Mouse (Mus musculus): Measurements from ENCODE around the gene Arl2. TPM values are rescaled to one million over a fixed set of nuclear protein-coding genes. Genes with fewer than 3 reads are reported as not detected.

Arl2 gene
- polyA plus RNA-seq, 1 experiment, result 109 TPM

GRCm38 (mm10) chr19:6101186-6101585 lies 40.2 kb downstream of the Arl2 start:
- DNase-seq (ENCODE audit: low read depth), result no peak
- TF ChIP-seq CTCF (IDR thresholded peaks at IDR 0.05; ENCODE audit: borderline replicate concordance, extremely low read depth, insufficient read depth, insufficient read length), result no peak
- TF ChIP-seq POLR2A (IDR thresholded peaks at IDR 0.05; ENCODE audit: borderline replicate concordance, extremely low read depth, insufficient read depth, insufficient read length, poor library complexity, severe bottlenecking), result no peak

GRCm38 (mm10) chr19:6097847-6098246 lies 43.5 kb downstream of the Arl2 start:
- no peak for TF ChIP-seq CTCF (IDR thresholded peaks at IDR 0.05; ENCODE audit: borderline replicate concordance, extremely low read depth, insufficient read depth, insufficient read length)
- TF ChIP-seq POLR2A (IDR thresholded peaks at IDR 0.05; ENCODE audit: borderline replicate concordance, extremely low read depth, insufficient read depth, insufficient read length, poor library complexity, severe bottlenecking), result no peak
- DNase-seq (ENCODE audit: low read depth), result no peak

GRCm38 (mm10) chr19:6094119-6094518 lies 47.2 kb downstream of the Arl2 start, which contains the start of gene AC131692.1:
AC131692.1 (plus strand) TSS chr19:6094419.
- TF ChIP-seq CTCF (IDR thresholded peaks at IDR 0.05; ENCODE audit: borderline replicate concordance, extremely low read depth, insufficient read depth, insufficient read length) (no peak), POLR2A (IDR thresholded peaks at IDR 0.05; ENCODE audit: borderline replicate concordance, extremely low read depth, insufficient read depth, insufficient read length, poor library complexity, severe bottlenecking) (no peak)
- DNase-seq (ENCODE audit: low read depth), result no peak

- no peak for DNase-seq (ENCODE audit: low read depth)
- TF ChIP-seq CTCF (IDR thresholded peaks at IDR 0.05; ENCODE audit: borderline replicate concordance, extremely low read depth, insufficient read depth, insufficient read length) (no peak), POLR2A (IDR thresholded peaks at IDR 0.05; ENCODE audit: borderline replicate concordance, extremely low read depth, insufficient read depth, insufficient read length, poor library complexity, severe bottlenecking) (no peak)
These were observed 52.5 kb downstream of the Arl2 start for GRCm38 (mm10) chr19:6088841-6089240.

- TF ChIP-seq POLR2A (IDR thresholded peaks at IDR 0.05; ENCODE audit: borderline replicate concordance, extremely low read depth, insufficient read depth, insufficient read length, poor library complexity, severe bottlenecking) (no peak), CTCF (IDR thresholded peaks at IDR 0.05; ENCODE audit: borderline replicate concordance, extremely low read depth, insufficient read depth, insufficient read length) (no peak)
- DNase-seq (ENCODE audit: low read depth), result peak; percentile 82
These were observed 55.9 kb downstream of the Arl2 start for GRCm38 (mm10) chr19:6085417-6085879.

DNA sequence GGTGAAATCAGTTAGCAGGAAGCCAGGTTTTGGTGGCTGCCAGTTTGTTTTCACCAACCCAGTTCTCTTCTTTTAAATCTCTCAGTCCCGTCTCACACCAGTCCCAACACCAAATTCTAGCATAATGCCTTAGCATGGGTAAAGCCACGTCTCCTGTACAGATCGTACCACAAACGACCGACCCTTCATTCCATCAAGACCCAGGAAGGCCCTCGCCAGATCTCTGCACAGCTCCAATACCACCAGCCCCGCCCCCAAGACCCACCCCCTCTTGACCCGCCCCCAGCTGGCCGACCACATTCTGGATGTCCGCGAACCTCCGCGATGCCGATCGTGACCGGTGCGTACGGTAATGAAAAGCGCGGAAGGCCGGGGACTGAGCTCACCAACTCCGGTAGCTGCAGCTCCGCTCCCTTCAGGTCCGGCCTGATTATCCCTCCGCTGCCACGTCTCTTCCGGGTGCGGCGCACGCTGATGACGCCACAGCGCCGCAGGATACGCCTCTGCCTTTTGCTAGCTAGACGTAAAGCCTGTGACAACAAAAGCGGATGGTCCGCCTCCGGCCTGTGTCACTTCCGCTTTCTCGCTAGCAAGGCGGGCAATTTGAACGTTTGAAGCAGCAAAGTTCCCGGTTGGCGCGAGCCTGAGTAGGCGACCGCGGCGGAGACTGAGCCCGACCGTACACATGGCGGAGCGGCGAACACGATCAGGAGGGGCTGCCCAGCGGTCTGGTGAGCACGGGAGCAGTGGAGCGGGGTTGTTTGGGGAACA lies 56.7 kb downstream of the Arl2 start, which contains the start of the genes Zfpl1 and Cdca5:
Gene Zfpl1 (minus strand): TSS at position 479 of the 771 bp plus-strand sequence.
Gene Cdca5 (plus strand): TSS at position 506 of the 771 bp plus-strand sequence.
- TF ChIP-seq CTCF (IDR thresholded peaks at IDR 0.05; ENCODE audit: borderline replicate concordance, extremely low read depth, insufficient read depth, insufficient read length) (no peak), POLR2A (IDR thresholded peaks at IDR 0.05; ENCODE audit: borderline replicate concordance, extremely low read depth, insufficient read depth, insufficient read length, poor library complexity, severe bottlenecking) (peak; percentile 51; the same call in 1 of the 2 replicates)
- peak; percentile 99 for DNase-seq (ENCODE audit: low read depth)

Other genes with a start within 250 kb of the Arl2 start
- gene Tigd3, start 247.4 kb downstream of the Arl2 start, polyA plus RNA-seq (2012; rRNA removed), result 15.2 and 15.5 TPM in 2 replicates
- gene Dpf2, start 228.5 kb downstream of the Arl2 start, polyA plus RNA-seq (2012; rRNA removed), result 180 and 231 TPM in 2 replicates
- 11.7 and 13.7 TPM in 2 replicates for gene Cdc42ep2, start 216.7 kb downstream of the Arl2 start, polyA plus RNA-seq (2012; rRNA removed)
- 33.8 and 56.9 TPM in 2 replicates for gene Pola2, start 177.3 kb downstream of the Arl2 start, polyA plus RNA-seq (2012; rRNA removed)
- gene Slc22a20, start 155.4 kb downstream of the Arl2 start, polyA plus RNA-seq (2012; rRNA removed), result not detected in 2 replicates
- 5.2 and 7.6 TPM in 2 replicates for gene Capn1, start 125.7 kb downstream of the Arl2 start, polyA plus RNA-seq (2012; rRNA removed)
- gene Syvn1, start 95.0 kb downstream of the Arl2 start, polyA plus RNA-seq (2012; rRNA removed), result 24.6 and 38.8 TPM in 2 replicates
- gene Mrpl49, start 83.8 kb downstream of the Arl2 start, polyA plus RNA-seq (2012; rRNA removed), result 46.3 and 50.4 TPM in 2 replicates
- 1,255 and 1,497 TPM in 2 replicates for gene Fau, start 83.7 kb downstream of the Arl2 start, polyA plus RNA-seq (2012; rRNA removed)
- gene Znhit2, start 80.4 kb downstream of the Arl2 start, polyA plus RNA-seq (2012; rRNA removed), result 36.0 and 46.5 TPM in 2 replicates
- gene Tm7sf2, start 73.2 kb downstream of the Arl2 start, polyA plus RNA-seq (2012; rRNA removed), result 76.1 and 100 TPM in 2 replicates
- gene Vps51, start 64.3 kb downstream of the Arl2 start, polyA plus RNA-seq (2012; rRNA removed), result 95.4 and 109 TPM in 2 replicates
- gene Tmem262, start 61.5 kb downstream of the Arl2 start, polyA plus RNA-seq (2012; rRNA removed), result not detected in 2 replicates
- 2.5 and 3.1 TPM in 2 replicates for gene Gm28374, start 59.3 kb downstream of the Arl2 start, polyA plus RNA-seq (2012; rRNA removed)
- gene Zfpl1, start 56.6 kb downstream of the Arl2 start, polyA plus RNA-seq (2012; rRNA removed), result 103 and 127 TPM in 2 replicates
- 9.7 and 16.3 TPM in 2 replicates for gene Cdca5, start 56.6 kb downstream of the Arl2 start, polyA plus RNA-seq (2012; rRNA removed)
- 0.15 and 0.25 TPM in 2 replicates for gene AC131692.1, start 47.1 kb downstream of the Arl2 start, polyA plus RNA-seq (2012; rRNA removed)
- gene Naaladl1, start 35.8 kb downstream of the Arl2 start, polyA plus RNA-seq (2012; rRNA removed), result 1.1 and 2.0 TPM in 2 replicates
- 47.3 and 66.2 TPM in 2 replicates for gene Sac3d1, start 22.9 kb downstream of the Arl2 start, polyA plus RNA-seq (2012; rRNA removed)
- gene Snx15, start 13.2 kb downstream of the Arl2 start, polyA plus RNA-seq (2012; rRNA removed), result 52.3 and 52.4 TPM in 2 replicates
- gene Batf2, start 565 bp downstream of the Arl2 start, polyA plus RNA-seq (2012; rRNA removed), result 0.05 TPM in 2 replicates
- gene Majin, start 42.8 kb upstream of the Arl2 start, polyA plus RNA-seq (2012; rRNA removed), result 0.05 TPM in 1 of 2 replicates, not detected in the other
- 0.22 TPM in 1 of 2 replicates, not detected in the other for gene Gpha2, start 84.8 kb upstream of the Arl2 start, polyA plus RNA-seq (2012; rRNA removed)
- gene Ppp2r5b, start 94.3 kb upstream of the Arl2 start, polyA plus RNA-seq (2012; rRNA removed), result 121 and 133 TPM in 2 replicates
- 21.8 and 28.9 TPM in 2 replicates for gene Atg2a, start 100.1 kb upstream of the Arl2 start, polyA plus RNA-seq (2012; rRNA removed)
- gene Ehd1, start 135.2 kb upstream of the Arl2 start, polyA plus RNA-seq (2012; rRNA removed), result 200 and 212 TPM in 2 replicates
- 4.4 and 6.5 TPM in 2 replicates for gene Cdc42bpg, start 164.9 kb upstream of the Arl2 start, polyA plus RNA-seq (2012; rRNA removed)
- gene Men1, start 193.4 kb upstream of the Arl2 start, polyA plus RNA-seq (2012; rRNA removed), result 105 and 129 TPM in 2 replicates
- gene Map4k2, start 199.6 kb upstream of the Arl2 start, polyA plus RNA-seq (2012; rRNA removed), result 110 and 154 TPM in 2 replicates
- 147 and 220 TPM in 2 replicates for gene Sf1, start 222.1 kb upstream of the Arl2 start, polyA plus RNA-seq (2012; rRNA removed)
- gene Pygm, start 242.9 kb upstream of the Arl2 start, polyA plus RNA-seq (2012; rRNA removed), result 2.1 and 2.9 TPM in 2 replicates

Measured in brain, embryonic 14.5 days (tissue).